Mouse (Mus musculus): ENCODE data around the gene Slit3. TPM values are rescaled to one million over a fixed set of nuclear protein-coding genes. Genes with fewer than 3 reads are reported as not detected.

The Slit3 gene
- polyA plus RNA-seq, 1 experiment from 2014 or later = 0.03 TPM

DNA sequence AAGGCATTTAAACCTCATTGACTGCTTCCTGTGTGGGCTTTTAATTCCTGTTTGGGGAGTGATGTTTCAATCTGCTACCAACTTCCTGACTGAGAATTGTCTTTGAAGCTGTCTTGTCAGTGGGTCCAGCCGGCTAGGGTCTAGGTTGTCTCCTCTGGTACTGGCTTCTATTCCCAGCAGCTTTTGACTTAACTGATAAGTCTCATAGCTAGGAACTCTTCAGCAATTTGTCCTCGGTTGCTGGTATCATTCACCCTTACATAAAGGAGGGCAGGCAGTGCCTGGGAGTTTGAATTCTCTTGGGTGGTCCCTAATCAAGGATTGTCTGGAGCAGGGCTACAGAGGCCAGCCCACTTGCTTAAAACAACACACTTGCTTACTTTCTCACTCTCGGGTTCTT is 381.1 kb downstream of the Slit3 start:
- ChIA-PET POLR2A (no interaction called here), CTCF (no interaction called here)
- no peak for TF ChIP-seq CTCF (IDR thresholded peaks at IDR 0.05)
- DNase-seq (ENCODE audit: low read depth, low spot score) = no peak
- H3K27me3 ChIP-seq = peaks cover 35% of the 10 kb centered on the region
- no peak for ATAC-seq
- in situ Hi-C loops (cut with MboI; ENCODE audit: low pct_unique_long_range_greater_than_20kb) = no loop called here

DNA sequence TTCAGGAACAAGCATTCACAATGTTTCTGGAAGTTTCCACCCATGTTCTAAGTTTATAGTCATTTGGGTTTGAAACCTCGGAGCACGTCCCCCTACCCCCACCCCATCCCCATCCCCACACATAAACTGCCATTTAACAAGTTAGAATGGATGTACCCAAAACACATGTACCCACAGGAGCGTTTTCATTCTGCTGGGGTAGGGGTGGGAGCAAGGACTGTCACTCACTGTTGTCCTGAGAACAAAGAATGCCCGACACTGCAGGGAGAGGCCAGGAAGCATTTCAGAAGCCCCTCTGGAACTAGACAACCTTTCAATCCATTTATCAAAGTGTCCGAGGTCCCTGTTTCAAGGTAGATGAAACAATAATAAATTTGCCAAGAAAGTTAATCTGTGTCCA is 383.0 kb downstream of the Slit3 start:
- TF ChIP-seq CTCF (IDR thresholded peaks at IDR 0.05) = no peak
- H3K27me3 ChIP-seq = peaks cover 26% of the 10 kb centered on the region
- DNase-seq (ENCODE audit: low read depth, low spot score) (no peak), ATAC-seq (no peak)
- POLR2A ChIA-PET = no interaction called here
- CTCF ChIA-PET = no interaction called here
- in situ Hi-C loops (cut with MboI; ENCODE audit: low pct_unique_long_range_greater_than_20kb) = no loop called here

DNA sequence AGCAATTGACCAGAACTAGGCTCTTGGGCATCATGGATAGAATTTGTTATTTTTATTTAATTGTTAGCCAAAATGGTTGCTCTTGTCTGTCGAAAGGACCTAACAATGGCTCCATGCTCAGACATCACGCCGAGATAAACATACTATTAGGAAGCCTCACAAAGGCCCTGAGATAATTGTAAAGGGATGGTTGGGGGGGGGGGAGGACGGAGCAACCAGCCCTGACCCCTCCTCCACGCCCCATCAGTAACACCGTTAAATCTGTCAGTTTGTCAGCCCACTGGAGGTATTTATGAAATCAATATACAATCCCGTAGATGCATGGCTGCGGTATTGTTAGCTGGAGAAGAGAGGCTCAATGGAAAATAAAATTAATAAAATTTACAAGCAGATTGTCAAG is 383.9 kb downstream of the Slit3 start:
- no peak for TF ChIP-seq CTCF (IDR thresholded peaks at IDR 0.05)
- ChIA-PET CTCF (no interaction called here), POLR2A (no interaction called here)
- DNase-seq (ENCODE audit: low read depth, low spot score) (no peak), ATAC-seq (no peak)
- H3K27me3 ChIP-seq = peaks cover 19% of the 10 kb centered on the region
- in situ Hi-C loops (cut with MboI; ENCODE audit: low pct_unique_long_range_greater_than_20kb) = no loop called here

DNA sequence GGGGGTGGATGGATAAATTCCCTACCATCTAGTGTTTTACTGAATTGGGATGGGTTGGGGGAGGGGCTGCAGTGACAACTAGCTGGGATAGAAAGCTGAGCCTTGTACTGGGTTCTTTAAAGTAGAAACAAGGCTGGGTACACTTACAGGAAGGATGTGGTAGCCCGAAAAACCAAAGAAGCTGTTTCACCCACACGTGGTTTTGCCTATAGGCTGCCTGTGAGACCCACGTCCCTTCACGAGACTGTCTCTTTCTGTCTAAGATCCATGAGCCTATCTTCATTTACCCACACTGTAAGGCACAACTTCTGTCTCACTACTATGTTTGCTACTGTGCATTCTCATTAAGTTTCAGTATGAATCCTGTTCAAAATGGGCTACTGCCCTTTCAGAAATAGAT is 384.3 kb downstream of the Slit3 start:
- ChIA-PET CTCF (no interaction called here), POLR2A (no interaction called here)
- peaks cover 15% of the 10 kb centered on the region for H3K27me3 ChIP-seq
- DNase-seq (ENCODE audit: low read depth, low spot score) (no peak), ATAC-seq (no peak)
- in situ Hi-C loops (cut with MboI; ENCODE audit: low pct_unique_long_range_greater_than_20kb) = no loop called here
- TF ChIP-seq CTCF (IDR thresholded peaks at IDR 0.05) = no peak

DNA sequence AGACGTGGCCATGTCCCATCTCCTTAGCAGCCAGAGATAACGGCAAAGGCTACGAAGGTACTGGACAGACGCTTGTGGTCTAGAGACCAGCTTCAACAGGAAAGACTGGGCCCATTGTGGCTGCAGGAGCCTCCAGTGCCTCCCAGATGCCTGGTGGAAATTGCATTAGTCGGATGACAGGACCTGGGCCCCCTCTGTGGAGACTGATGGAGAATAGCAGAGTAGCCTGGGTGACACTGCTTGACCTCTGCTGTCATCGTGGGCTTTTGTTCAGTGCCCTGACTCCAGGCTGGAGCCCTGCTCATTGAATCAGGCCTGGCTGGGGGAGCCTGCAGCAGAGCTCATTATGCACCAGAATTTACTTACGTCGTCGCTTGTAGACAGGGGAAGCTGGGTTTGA is 384.8 kb downstream of the Slit3 start:
- peaks cover 12% of the 10 kb centered on the region for H3K27me3 ChIP-seq
- no peak for ATAC-seq
- in situ Hi-C loops (cut with MboI; ENCODE audit: low pct_unique_long_range_greater_than_20kb) = no loop called here
- no peak for DNase-seq (ENCODE audit: low read depth, low spot score)
- CTCF ChIA-PET = no interaction called here
- no peak for TF ChIP-seq CTCF (IDR thresholded peaks at IDR 0.05)
- POLR2A ChIA-PET = no interaction called here

DNA sequence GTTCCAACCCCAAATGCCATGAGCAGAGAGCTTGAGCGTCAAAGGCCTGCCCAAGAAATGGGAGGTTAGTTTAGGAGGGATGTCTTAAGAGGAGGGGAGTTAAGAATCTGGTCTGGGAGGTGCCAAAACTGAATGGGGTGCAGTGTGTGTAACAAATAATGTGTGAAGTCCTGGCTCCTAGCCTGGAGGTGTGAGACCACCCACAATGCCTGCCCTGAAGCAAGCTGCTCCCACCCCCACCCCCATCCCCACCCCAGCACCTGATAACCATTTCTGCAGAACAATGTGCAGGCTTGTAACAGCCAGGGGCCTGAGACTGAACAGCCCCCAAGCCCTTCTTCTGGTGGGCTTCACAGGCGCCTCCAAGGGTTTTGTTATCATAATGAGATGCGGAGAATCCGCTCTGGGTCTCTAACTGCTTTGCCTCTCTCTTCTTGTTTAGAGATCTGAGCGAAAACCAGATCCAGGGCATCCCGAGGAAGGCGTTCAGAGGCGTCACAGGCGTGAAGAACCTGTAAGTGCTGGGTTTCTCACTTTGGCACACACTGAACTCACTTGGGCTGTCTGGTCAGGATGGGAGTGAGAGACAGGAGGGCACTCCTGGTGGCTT is 386.9 kb downstream of the Slit3 start:
- no peak for ATAC-seq
- DNase-seq (ENCODE audit: low read depth, low spot score) = no peak
- TF ChIP-seq CTCF (IDR thresholded peaks at IDR 0.05) = no peak
- CTCF ChIA-PET = no interaction called here
- POLR2A ChIA-PET = no interaction called here
- H3K27me3 ChIP-seq = peaks cover 9% of the 10 kb centered on the region
- in situ Hi-C loops (cut with MboI; ENCODE audit: low pct_unique_long_range_greater_than_20kb) = no loop called here

DNA sequence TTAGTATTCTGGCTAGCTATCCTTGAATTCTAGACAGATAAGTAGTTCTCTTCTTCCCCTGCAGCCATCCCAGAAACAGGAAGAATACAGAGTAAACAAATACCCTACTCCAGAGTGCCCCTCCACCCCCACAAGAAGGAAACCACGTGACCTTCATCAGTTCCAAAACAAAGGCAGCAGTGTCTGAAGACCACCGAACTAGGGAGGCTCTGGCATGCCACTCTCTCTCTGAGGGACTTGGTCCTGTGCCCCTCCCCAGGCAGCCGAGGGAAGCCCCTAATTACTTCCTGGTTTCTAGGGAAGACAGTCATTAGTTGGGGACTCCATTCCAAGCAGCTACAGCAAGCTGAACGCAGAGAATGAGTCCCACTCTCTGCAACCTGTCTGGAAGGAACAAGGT is 391.7 kb downstream of the Slit3 start:
- no peak for DNase-seq (ENCODE audit: low read depth, low spot score)
- POLR2A ChIA-PET = no interaction called here
- no peak for ATAC-seq

DNA sequence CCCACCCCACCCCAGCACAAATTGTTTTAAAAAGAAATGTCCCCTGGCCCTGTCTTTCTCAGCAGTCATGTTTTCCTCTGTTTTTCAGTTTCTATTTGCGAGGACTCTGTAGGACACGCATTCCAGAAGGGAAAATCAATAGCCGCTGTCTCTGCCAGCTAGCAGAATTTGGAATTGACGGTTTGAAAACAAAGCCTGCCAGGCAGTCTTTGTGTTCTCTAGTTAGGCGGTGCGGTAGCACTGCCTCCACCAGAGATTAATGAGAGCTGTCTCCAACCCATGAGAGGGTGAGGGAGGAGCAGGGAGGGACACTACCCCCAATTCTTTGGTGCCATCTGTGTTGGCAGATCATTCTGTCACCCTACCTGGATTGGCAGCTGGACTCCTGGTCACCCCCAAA is 392.3 kb downstream of the Slit3 start:
- ATAC-seq (no peak), DNase-seq (ENCODE audit: low read depth, low spot score) (no peak)
- no peak for TF ChIP-seq CTCF (IDR thresholded peaks at IDR 0.05)
- ChIA-PET CTCF (no interaction called here), POLR2A (no interaction called here)
- in situ Hi-C loops (cut with MboI; ENCODE audit: low pct_unique_long_range_greater_than_20kb) = no loop called here
- no peaks in the 10 kb centered on the region for H3K27me3 ChIP-seq

More for the DNA sequence above, 391.7 kb downstream of the Slit3 start:
- in situ Hi-C loops (cut with MboI; ENCODE audit: low pct_unique_long_range_greater_than_20kb) = no loop called here
- CTCF ChIA-PET = interaction anchor here (1.0 kb wide), 1 partner anchor 41 kb away, joined by 3 read pairs; no protein-coding TSS in a partner anchor
- H3K27me3 ChIP-seq = no peaks in the 10 kb centered on the region
- no peak for TF ChIP-seq CTCF (IDR thresholded peaks at IDR 0.05)

DNA sequence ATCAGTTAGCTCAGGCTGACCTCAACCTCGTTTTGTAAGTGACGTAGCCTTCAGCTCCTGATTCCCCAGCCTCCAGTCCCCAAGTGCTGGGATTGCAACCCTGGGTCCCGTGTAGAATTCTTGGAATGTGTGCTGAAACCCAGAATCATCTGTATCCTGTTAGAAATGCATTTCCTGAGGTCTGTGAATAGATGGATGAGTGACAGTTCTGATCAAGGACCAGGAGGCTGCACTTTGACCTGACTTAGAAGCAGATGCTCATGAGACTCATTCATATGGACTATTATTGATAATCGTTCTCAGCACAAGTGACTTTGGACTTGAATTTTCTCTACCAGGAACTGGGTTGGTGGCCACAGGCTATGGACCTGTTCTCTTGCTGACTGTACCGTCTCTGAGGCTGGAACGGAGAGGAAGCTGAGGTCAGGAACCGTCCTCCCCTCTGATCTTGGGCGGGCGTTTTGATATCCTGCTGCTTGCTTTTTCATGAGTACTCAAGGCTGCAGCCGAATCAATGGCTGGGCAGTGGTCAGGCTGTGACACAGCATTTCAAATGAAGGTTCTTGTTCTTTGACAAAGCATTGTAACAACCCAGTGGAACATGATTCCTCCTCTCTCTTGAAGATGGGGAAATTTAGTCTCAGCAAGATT is 401.9 kb downstream of the Slit3 start:
- DNase-seq (ENCODE audit: low read depth, low spot score) (no peak), ATAC-seq (no peak)
- TF ChIP-seq CTCF (IDR thresholded peaks at IDR 0.05) = no peak
- POLR2A ChIA-PET = no interaction called here
- peaks cover 23% of the 10 kb centered on the region for H3K27me3 ChIP-seq
- CTCF ChIA-PET = no interaction called here
- in situ Hi-C loops (cut with MboI; ENCODE audit: low pct_unique_long_range_greater_than_20kb) = no loop called here

DNA sequence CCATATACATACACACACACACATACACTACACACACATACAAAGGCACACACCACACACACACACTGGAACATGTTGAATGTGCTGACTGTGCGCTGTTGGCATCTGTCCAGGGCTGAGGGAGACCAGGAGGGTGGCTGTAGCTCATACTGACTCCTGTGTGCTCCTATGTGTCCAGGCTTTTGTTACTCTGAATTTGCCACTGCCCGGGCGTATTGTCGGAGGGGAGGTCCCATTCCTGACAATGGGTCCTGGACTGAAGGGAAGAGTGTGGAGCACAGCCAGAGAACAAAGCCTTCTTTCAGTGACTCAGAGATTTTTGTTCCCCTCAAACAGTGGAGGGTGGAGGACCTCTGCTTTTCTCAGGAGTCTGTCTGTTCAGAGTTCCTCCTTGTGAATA is 402.7 kb downstream of the Slit3 start:
- TF ChIP-seq CTCF (IDR thresholded peaks at IDR 0.05) = no peak
- in situ Hi-C loops (cut with MboI; ENCODE audit: low pct_unique_long_range_greater_than_20kb) = no loop called here
- peaks cover 23% of the 10 kb centered on the region for H3K27me3 ChIP-seq
- ATAC-seq = no peak
- ChIA-PET POLR2A (no interaction called here), CTCF (no interaction called here)
- DNase-seq (ENCODE audit: low read depth, low spot score) = no peak

DNA sequence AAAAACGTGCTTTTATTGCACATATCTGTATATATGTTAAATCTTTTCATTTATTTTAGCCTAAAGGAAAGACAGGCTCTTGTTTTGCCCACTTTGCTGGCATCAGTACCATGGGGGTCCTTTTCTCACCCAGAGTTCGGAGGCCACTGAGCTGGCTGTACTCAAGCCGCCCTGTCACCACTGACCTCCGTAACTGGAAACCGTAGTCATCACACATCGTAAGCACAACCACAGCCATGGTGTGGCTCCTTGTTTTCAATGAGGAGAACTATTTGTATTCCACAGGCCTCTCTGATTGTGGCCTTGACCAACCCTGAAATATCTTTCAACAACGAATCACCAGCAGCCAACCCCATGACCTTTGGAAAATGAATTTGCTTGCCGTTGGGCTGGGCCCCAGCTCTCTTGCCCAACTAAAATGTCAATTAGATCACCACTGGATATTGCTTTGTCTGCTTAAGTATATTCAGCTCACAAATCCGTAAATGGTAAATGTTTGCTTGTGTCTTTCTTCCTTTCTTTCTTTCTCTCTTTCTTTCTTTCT is 405.3 kb downstream of the Slit3 start:
- no peak for TF ChIP-seq CTCF (IDR thresholded peaks at IDR 0.05)

More for the DNA sequence above, 405.3 kb downstream of the Slit3 start:
- no peak for ATAC-seq
- no peak for DNase-seq (ENCODE audit: low read depth, low spot score)
- H3K27me3 ChIP-seq = peaks cover 40% of the 10 kb centered on the region
- in situ Hi-C loops (cut with MboI; ENCODE audit: low pct_unique_long_range_greater_than_20kb) = no loop called here
- ChIA-PET CTCF (no interaction called here), POLR2A (no interaction called here)

Data from Patski (cell line).